Mouse (Mus musculus) frontal cortex, adult 2 months (tissue): ENCODE data around the gene Gm20662. TPM values are rescaled to one million over a fixed set of nuclear protein-coding genes. Genes with fewer than 3 reads are reported as not detected.

Experiments
- DNase-seq, 2 experiments: peaks; one replicate each; pipeline ENCODE4 v3.0.0; 2022; ENCODE audit warnings: low spot score in 1 of 2; ENCODE audit errors: extremely low spot score in 1 of 2
- polyA plus RNA-seq: library from polyadenylated mRNA; depleted of rRNA; stranded (reverse); fragments of >200 nt; gene quantifications from 2 replicates; pipeline ENCODE4 v1.2.3, GENCODE M21; 2012; rRNA removed

Gm20662 gene
- polyA plus RNA-seq, 1 experiment: 7.1 TPM

GRCm38 (mm10) chr9:108080168-108080567 lies 84.0 kb downstream of the Gm20662 start, which contains the start of gene Mst1:
Gene Mst1, plus strand, starts transcription at chr9:108080436.
- DNase-seq: no peak

- no peak for DNase-seq
Observed at GRCm38 (mm10) chr9:108082549-108082948, 86.4 kb downstream of the Gm20662 start.

DNA sequence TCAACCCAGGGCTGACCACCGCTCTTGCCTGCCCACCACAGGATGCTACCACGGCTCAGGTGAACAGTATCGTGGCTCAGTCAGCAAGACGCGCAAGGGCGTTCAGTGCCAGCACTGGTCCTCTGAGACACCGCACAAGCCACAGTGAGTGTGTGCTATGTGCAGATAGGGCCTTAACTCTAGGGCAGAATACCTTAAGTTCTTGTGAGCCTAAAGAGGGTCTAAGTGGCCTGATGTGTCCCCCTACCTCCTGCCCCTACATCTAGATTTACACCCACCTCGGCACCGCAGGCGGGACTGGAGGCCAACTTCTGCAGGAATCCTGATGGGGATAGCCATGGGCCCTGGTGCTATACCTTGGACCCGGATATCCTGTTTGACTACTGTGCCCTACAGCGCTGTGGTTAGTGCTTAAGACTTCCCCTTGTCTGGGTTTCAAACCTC lies 86.9 kb downstream of the Gm20662 start, which contains the start of gene Rnf123:
Gene Rnf123 (minus strand): TSS at position 359 of the 444 bp plus-strand sequence.
- no peak for DNase-seq

GRCm38 (mm10) chr9:108083561-108083960 lies 87.4 kb downstream of the Gm20662 start:
- no peak for DNase-seq

- DNase-seq: no peak
Observed at GRCm38 (mm10) chr9:108085261-108085660, 89.1 kb downstream of the Gm20662 start.

- DNase-seq: no peak
Observed at GRCm38 (mm10) chr9:108090611-108091120, 94.5 kb downstream of the Gm20662 start.

DNA sequence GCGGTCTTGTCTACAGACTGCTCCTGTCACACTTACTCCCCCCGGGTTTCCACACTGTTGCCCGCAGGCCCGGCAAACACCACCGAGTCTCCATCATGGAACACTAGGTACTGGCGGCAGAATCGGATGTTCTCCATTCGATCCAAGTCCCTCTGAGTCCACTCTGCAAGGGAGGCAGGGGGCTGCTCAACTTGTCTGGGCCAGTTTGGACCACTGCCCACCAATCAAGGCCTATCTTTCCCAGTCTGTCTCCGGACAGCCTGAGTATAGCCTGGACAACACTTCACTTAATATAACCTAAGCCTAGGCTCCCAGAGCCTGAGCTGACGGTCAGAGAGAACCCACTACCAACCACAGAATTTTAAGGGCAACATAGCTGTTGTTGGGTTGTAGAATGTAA lies 97.4 kb downstream of the Gm20662 start:
- DNase-seq: no peak

- peak; percentile 79 to 89 for DNase-seq
Observed at GRCm38 (mm10) chr9:108094184-108094941, 98.2 kb downstream of the Gm20662 start, which contains the start of gene Apeh. Gene Apeh, minus strand, starts transcription at chr9:108094606.

Other genes with a start within 250 kb of the Gm20662 start
- gene Rbm5, start 225.4 kb upstream of the Gm20662 start, polyA plus RNA-seq: 152 and 180 TPM in 2 replicates
- gene Rbm6, start 123.1 kb upstream of the Gm20662 start, polyA plus RNA-seq: 70.3 and 70.8 TPM in 2 replicates
- gene Mon1a, start 108.2 kb upstream of the Gm20662 start, polyA plus RNA-seq: 28.2 and 28.5 TPM in 2 replicates
- gene Mst1r, start 89.5 kb upstream of the Gm20662 start, polyA plus RNA-seq: 1.2 and 2.1 TPM in 2 replicates
- not detected in 2 replicates for gene Actl11, start 67.9 kb upstream of the Gm20662 start, polyA plus RNA-seq
- 405 and 456 TPM in 2 replicates for gene Camkv, start 60.7 kb upstream of the Gm20662 start, polyA plus RNA-seq
- 21.0 and 21.2 TPM in 2 replicates for gene Traip, start 46.2 kb upstream of the Gm20662 start, polyA plus RNA-seq
- gene Uba7, start 20.8 kb upstream of the Gm20662 start, polyA plus RNA-seq: 15.6 and 16.7 TPM in 2 replicates
- gene Gm20661, start 13.3 kb upstream of the Gm20662 start, polyA plus RNA-seq: 0.18 and 0.34 TPM in 2 replicates
- gene Inka1, start 10.5 kb upstream of the Gm20662 start, polyA plus RNA-seq: 6.1 and 8.2 TPM in 2 replicates
- 1.5 and 2.8 TPM in 2 replicates for gene Cdhr4, start 3.9 kb upstream of the Gm20662 start, polyA plus RNA-seq
- 213 and 222 TPM in 2 replicates for gene Ip6k1, start 6.2 kb downstream of the Gm20662 start, polyA plus RNA-seq
- 13.7 and 37.5 TPM in 2 replicates for gene Gmppb, start 52.9 kb downstream of the Gm20662 start, polyA plus RNA-seq
- 1.4 and 1.6 TPM in 2 replicates for gene Amigo3, start 56.8 kb downstream of the Gm20662 start, polyA plus RNA-seq
- 0.04 and 0.19 TPM in 2 replicates for gene Mst1, start 84.1 kb downstream of the Gm20662 start, polyA plus RNA-seq
- gene Rnf123, start 87.0 kb downstream of the Gm20662 start, polyA plus RNA-seq: 87.8 and 92.0 TPM in 2 replicates
- gene Apeh, start 98.3 kb downstream of the Gm20662 start, polyA plus RNA-seq: 32.7 and 32.9 TPM in 2 replicates
- gene Bsn, start 194.0 kb downstream of the Gm20662 start, polyA plus RNA-seq: 95.0 and 100 TPM in 2 replicates